Mouse (Mus musculus): ENCODE data around the gene Insig1.

DNA sequence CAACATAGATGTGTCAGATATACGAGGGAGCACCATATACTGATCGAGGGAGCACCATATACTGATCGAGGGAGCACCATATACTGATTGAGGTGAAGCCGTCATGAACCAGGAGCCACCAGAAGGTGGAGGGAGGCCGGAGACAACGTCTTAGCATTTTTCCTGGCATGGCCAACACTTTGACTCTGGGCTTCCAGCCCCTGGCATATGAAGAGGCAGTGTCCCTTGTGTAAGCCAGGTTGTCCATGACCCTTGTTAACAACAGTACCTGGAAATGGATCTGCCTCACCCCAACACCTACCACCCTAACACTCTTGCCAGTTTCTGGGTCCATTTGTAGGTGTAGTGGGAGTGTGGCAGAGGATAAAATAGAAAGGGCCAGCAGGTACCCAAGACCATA lies 23.7 kb downstream of the Insig1 start:
- TF ChIP-seq POLR2A (IDR thresholded peaks at IDR 0.05; ENCODE audit: extremely low read depth, insufficient read depth, low read length) (no peak), CTCF (IDR thresholded peaks at IDR 0.05; ENCODE audit: extremely low read depth, insufficient read depth, low read length) (no peak)

Measured in cortical plate, adult 2 months (tissue).